Mouse (Mus musculus) CH12.LX (cell line): Measurements from ENCODE around the gene Zcchc24. TPM values are rescaled to one million over a fixed set of nuclear protein-coding genes. Genes with fewer than 3 reads are reported as not detected.
A peak's percentile ranks its signal among the peaks of the same experiment; 100 is the strongest.

ENCODE experiments used
- DNase-seq: peaks from one replicate; pipeline ENCODE4 v3.0.0-alpha.2; 2013; ENCODE audit errors: extremely low read depth
- H3K27ac ChIP-seq: 2 replicates; pipeline ENCODE4 v1.5.1; 2012; ENCODE audit warnings: low read depth, mild to moderate bottlenecking, control low read depth, moderate library complexity; ENCODE audit not compliant: insufficient read depth
- H3K27me3 ChIP-seq: replicated peaks from 2 replicates; pipeline ENCODE3; 2012; ENCODE audit warnings: inconsistent platforms
- H3K36me3 ChIP-seq, 2 experiments: replicated peaks in 1 of 2; 2 replicates each; pipeline versions ENCODE3 to v1.6.1; 2012; ENCODE audit warnings: inconsistent platforms in 1 of 2, low read length in 1 of 2, mild to moderate bottlenecking in 1 of 2, mixed read lengths in 1 of 2, moderate library complexity in 1 of 2; ENCODE audit not compliant: control insufficient read depth in 1 of 2, insufficient read depth in 1 of 2
- H3K4me1 ChIP-seq, 2 experiments: 2 replicates each; pipeline ENCODE4 v1.6.1; 2012; ENCODE audit warnings: inconsistent platforms in 1 of 2, moderate library complexity in 1 of 2; ENCODE audit not compliant: insufficient read depth in 2 of 2, control insufficient read depth in 1 of 2
- H3K4me2 ChIP-seq: 2 replicates; pipeline ENCODE4 v1.6.1; 2012; ENCODE audit warnings: low read depth, mild to moderate bottlenecking, control low read depth; ENCODE audit not compliant: poor library complexity, insufficient read depth, severe bottlenecking
- H3K4me3 ChIP-seq, 3 experiments: fragments of 150-350 bp in 1 of 3; sonication (generic) in 1 of 3; replicated peaks in 1 of 3; 2 replicates each; pipeline versions ENCODE3 to v1.5.1; 2011 to 2012; ENCODE audit warnings: low read depth in 2 of 3, low read length in 2 of 3, mild to moderate bottlenecking in 2 of 3, moderate library complexity in 2 of 3, control low read depth in 1 of 3, improper control_type of control experiment in 1 of 3, inconsistent platforms in 1 of 3, mixed read lengths in 1 of 3; ENCODE audit not compliant: poor library complexity in 1 of 3
- H3K79me2 ChIP-seq: replicated peaks from 2 replicates; pipeline ENCODE4 v1.6.1; 2012; ENCODE audit warnings: mild to moderate bottlenecking, moderate library complexity; ENCODE audit not compliant: control insufficient read depth, poor library complexity, insufficient read depth, severe bottlenecking; ENCODE audit errors: extremely low read depth
- H3K9ac ChIP-seq: 2 replicates; pipeline ENCODE4 v1.6.1; 2012; ENCODE audit warnings: low read depth, mild to moderate bottlenecking, control low read depth, moderate library complexity; ENCODE audit not compliant: insufficient read depth
- H3K9me3 ChIP-seq: replicated peaks from 2 replicates; pipeline ENCODE3; 2012; ENCODE audit warnings: low read length, inconsistent platforms, mixed read lengths
- BHLHE40 ChIP-seq: IDR thresholded peaks from 2 replicates; pipeline ENCODE4 v1.6.1; 2011; ENCODE audit warnings: mild to moderate bottlenecking, low read depth, low read length, improper control_type of control experiment
- CHD1 ChIP-seq: IDR thresholded peaks from 2 replicates; pipeline ENCODE4 v1.6.1; 2012; ENCODE audit warnings: low read depth, low read length, improper control_type of control experiment, inconsistent platforms
- ELF1 ChIP-seq: IDR thresholded peaks from 2 replicates; pipeline ENCODE4 v1.6.1; 2014; ENCODE audit warnings: low read depth, mild to moderate bottlenecking, inconsistent platforms, low read length, improper control_type of control experiment
- KAT2A ChIP-seq: IDR thresholded peaks from 2 replicates; pipeline ENCODE4 v1.6.1; 2012; ENCODE audit warnings: low read length, improper control_type of control experiment, inconsistent platforms; ENCODE audit not compliant: insufficient replicate concordance
- MEF2A ChIP-seq: IDR thresholded peaks from 2 replicates; pipeline ENCODE4 v1.6.1; 2014; ENCODE audit warnings: low read depth, mild to moderate bottlenecking, inconsistent platforms, low read length, improper control_type of control experiment, borderline replicate concordance
- MXI1 ChIP-seq: IDR thresholded peaks from 2 replicates; pipeline ENCODE4 v1.6.1; 2011; ENCODE audit warnings: mild to moderate bottlenecking, low read depth, low read length, improper control_type of control experiment
- MYC ChIP-seq: IDR thresholded peaks from 2 replicates; pipeline ENCODE4 v1.6.1; 2011; ENCODE audit warnings: low read depth, mild to moderate bottlenecking, improper control_type of control experiment, low read length
- PAX5 ChIP-seq: IDR thresholded peaks from 2 replicates; pipeline ENCODE4 v1.6.1; 2012; ENCODE audit warnings: low read length, inconsistent platforms, mixed read lengths
- dilution Hi-C: fragments of 300-500 bp; cut with MboI; formaldehyde crosslinking; loops from 2 replicates; pipeline ENCODE4 v1.14.3; 2020; ENCODE audit warnings: low sequenced_read_pairs; ENCODE audit not compliant: extremely low pct_unique_long_range_greater_than_20kb, extremely low pct_ligation_motif_present
- in situ Hi-C: fragments of 300-500 bp; cut with MboI; formaldehyde crosslinking; loops from 3 replicates; pipeline ENCODE4 v1.14.3; 2019; ENCODE audit warnings: low sequenced_read_pairs, low pct_ligation_motif_present, low pct_unique_long_range_greater_than_20kb, mixed read lengths
- polyA plus RNA-seq: library from polyadenylated mRNA; unstranded; fragments of >175 nt; gene quantifications from 2 replicates; pipeline ENCODE4 v1.2.1, GENCODE M21; 2012; ENCODE audit warnings: low read depth; ENCODE audit not compliant: insufficient read length
- total RNA-seq, 2 experiments: library from RNA; depleted of rRNA; stranded (reverse); fragments of 300-350 nt in 1 of 2; fragments of >200 nt in 1 of 2; gene quantifications; 2 replicates each; pipeline ENCODE4 v1.2.3; 2012 to 2014

The Zcchc24 gene
- total and polyA plus RNA-seq, 3 experiments: 0.05 to 0.44 (median 0.08) TPM

DNA sequence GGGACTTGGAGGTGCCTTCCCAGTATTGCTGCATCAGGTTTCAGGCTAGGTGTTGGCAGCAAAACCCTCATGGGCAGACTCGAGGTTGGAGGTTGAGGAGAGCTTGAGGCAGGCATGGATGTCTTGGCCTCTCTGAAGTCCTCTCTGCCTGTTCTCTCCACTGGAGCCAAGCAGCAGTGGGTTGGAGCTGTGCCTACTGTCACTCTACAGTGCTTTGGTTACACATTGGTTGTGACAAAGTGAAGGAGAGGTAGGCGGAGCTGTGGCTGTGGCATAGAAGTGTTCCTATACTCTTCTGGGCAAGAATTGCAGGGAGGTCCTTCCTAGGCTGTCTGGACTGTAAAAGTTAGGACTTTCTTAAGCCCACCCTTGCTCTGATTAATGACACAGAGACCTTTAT lies 72.5 kb downstream of the Zcchc24 start:
- Histone ChIP-seq H3K4me3 (no peak overlapping the region), H3K4me1 (peaks cover 13 to 23% of the 10 kb centered on the region in 2 experiments), H3K27ac (no peak overlapping the region), H3K4me2 (no peak overlapping the region), H3K79me2 (peaks cover 13% of the 10 kb centered on the region; the same call in 1 of the 2 replicates), H3K9ac (no peak overlapping the region), H3K9me3 (no peaks in the 10 kb centered on the region), H3K36me3 (peaks cover 35 to 59% of the 10 kb centered on the region in 2 experiments), H3K27me3 (no peaks in the 10 kb centered on the region)
- dilution Hi-C loops: no loop called here
- DNase-seq: no peak
- no peak for TF ChIP-seq CHD1
- TF ChIP-seq MXI1: no peak
- TF ChIP-seq MEF2A: no peak
- TF ChIP-seq MYC: no peak
- in situ Hi-C loops: loop anchor here (25.0 kb wide), 1 partner anchor 584 kb away; no protein-coding TSS in a partner anchor

- Histone ChIP-seq H3K9me3 (no peaks in the 10 kb centered on the region), H3K27ac (no peak overlapping the region), H3K36me3 (peaks cover 35 to 47% of the 10 kb centered on the region in 2 experiments), H3K4me2 (peak overlapping the region; percentile 71), H3K79me2 (peaks cover 13% of the 10 kb centered on the region; the same call in 1 of the 2 replicates), H3K4me1 (peaks cover 13 to 23% of the 10 kb centered on the region in 2 experiments), H3K27me3 (no peaks in the 10 kb centered on the region), H3K9ac (peak overlapping the region; percentile 75), H3K4me3 (peak overlapping the region; percentile 87 to 94 (median 90))
- DNase-seq: no peak
- no peak for TF ChIP-seq PAX5
- TF ChIP-seq ELF1: 0 out of 2 replicates have a peak, but pooled peaks have one; percentile 35
- dilution Hi-C loops: no loop called here
- in situ Hi-C loops: loop anchor here (25.0 kb wide), 1 partner anchor 583 kb away; no protein-coding TSS in a partner anchor
These were observed 73.8 kb downstream of the Zcchc24 start for GRCm38 (mm10) chr14:25695059-25695458.

DNA sequence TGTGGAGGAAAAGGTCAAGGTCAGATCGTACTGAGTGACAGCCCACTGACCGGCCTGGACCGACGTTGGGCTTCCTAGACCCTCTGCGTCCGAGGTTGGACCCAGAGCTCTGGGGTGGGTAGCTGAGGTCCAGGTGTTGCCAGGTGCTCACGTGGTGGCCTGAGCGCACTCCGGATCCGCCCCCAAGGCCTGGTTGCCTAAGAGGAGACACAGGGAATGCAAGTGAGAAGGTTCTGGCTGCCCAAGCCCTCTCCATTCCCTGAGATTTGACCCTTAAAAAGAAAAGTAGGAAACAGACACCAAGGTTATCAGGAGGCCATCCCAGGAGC lies 74.3 kb downstream of the Zcchc24 start:
- Histone ChIP-seq H3K79me2 (peaks cover 13% of the 10 kb centered on the region; the same call in 1 of the 2 replicates), H3K4me3 (peak overlapping the region; percentile 87 to 94 (median 90)), H3K27me3 (no peaks in the 10 kb centered on the region), H3K27ac (no peak overlapping the region), H3K9me3 (no peaks in the 10 kb centered on the region), H3K36me3 (peaks cover 30 to 42% of the 10 kb centered on the region in 2 experiments), H3K4me2 (peak overlapping the region; percentile 71), H3K4me1 (peaks cover 13 to 23% of the 10 kb centered on the region in 2 experiments), H3K9ac (peak overlapping the region; percentile 75)
- dilution Hi-C loops: no loop called here
- no peak for DNase-seq
- TF ChIP-seq BHLHE40: 0 out of 2 replicates have a peak, but pooled peaks have one; percentile 22
- peak; percentile 69; the same call in 1 of the 2 replicates for TF ChIP-seq MXI1
- TF ChIP-seq KAT2A: no peak
- in situ Hi-C loops: loop anchor here (25.0 kb wide), 1 partner anchor 582 kb away; no protein-coding TSS in a partner anchor
